Mouse (Mus musculus) large intestine, adult 2 months (tissue): ENCODE measurements at regions not wholly inside any gene's neighbourhood (a gene's known extent, or its start where the extent isn't known, plus 50 kb on each side); places are given as distances from the start of the nearest gene placed in this dataset.

ENCODE experiments used
- DNase-seq: peaks from one replicate; pipeline ENCODE4 v3.0.0-alpha.2; 2012; ENCODE audit warnings: low read depth, low spot score
- WGBS: fragments of 180-500 bp; shearing (Covaris S2); methylation state at CpG from one replicate; pipeline ENCODE4 v1.1.7; 2018; 5-methylcytosine and 5-hydroxymethylcytosine counted together

DNA sequence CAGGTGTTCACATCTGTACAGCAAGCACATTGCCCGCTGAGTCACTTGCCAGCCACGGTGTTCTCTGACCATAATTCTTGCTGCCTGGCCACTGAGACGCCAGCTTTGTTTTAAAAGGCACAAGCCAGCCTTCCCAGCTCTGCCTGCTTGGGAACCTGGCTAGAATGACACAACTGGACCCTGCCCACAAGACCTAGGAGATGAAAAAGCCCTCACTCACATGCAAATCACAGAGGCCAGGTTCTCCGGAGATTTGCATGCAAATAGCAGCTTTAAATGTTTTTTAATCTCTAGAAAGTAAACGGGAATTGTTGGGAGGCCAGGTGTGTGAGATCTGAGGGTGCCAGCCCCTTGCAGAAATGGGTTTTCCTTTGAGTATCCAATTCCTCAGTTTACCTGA lies 71.9 kb downstream of the 1810010D01Rik start:
- 60% methylated on average over 5 of the region's 5 CpGs for WGBS
- no peak for DNase-seq

DNA sequence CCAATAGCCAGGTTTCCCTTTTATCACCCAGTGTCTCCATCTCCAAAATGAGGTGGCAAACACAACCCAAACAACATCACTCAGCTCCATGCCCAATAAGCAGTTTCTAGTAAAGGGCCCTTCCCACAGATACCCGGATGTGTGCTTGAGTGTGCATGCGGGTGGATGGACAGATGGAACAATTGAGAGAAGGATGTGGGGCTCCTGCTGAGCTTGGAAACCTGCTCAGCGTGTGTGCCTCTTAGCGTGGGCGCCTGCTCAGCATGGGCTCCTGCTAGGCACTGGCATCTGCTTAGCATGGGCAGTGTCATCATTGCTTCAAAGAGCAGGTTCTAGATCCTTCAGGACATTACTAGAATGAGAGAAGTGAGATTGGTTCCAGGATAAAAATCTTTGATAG lies 75.4 kb downstream of the 1810010D01Rik start:
- no peak for DNase-seq
- WGBS: 96% methylated on average over 5 of the region's 5 CpGs

DNA sequence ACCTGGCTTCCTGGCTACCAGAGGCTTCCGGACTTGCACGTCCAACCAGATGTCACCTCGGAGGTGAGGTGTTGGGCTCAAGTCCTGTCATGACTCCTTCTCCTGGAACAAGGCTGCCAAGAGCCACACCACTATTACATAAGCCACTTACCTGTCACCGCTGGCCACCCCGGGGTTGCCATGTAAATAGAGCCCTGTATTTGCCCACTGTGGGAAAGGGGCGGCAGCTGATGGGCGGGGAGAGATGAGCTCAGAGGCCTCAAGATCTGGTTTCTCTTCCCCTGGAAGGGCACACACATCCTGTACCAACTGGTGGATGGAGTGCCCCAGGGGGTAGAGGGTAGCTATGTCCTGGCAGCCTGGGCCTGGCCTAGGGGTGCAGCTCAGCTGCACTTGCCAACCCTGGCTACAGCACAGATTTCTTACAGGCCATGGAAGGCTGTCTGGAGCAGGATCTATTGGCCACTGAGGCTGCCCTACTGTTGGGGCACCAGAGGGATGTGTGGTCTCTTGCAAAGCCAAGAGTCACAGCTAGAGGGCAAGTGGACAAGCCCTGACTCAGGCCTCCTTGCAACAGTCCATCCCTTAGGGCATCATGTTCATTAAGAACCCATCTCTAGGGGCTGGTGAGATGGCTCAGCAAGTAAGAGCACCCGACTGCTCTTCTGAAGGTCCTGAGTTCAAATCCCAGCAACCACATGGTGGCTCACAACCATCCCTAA lies 76.3 kb downstream of the 1810010D01Rik start:
- no peak for DNase-seq
- WGBS: 41% methylated on average over 8 of the region's 8 CpGs

GRCm38 (mm10) chr7:145129971-145130370 lies 77.9 kb downstream of the 1810010D01Rik start:
- no peak for DNase-seq
- 19% methylated on average over 4 of the region's 4 CpGs for WGBS

DNA sequence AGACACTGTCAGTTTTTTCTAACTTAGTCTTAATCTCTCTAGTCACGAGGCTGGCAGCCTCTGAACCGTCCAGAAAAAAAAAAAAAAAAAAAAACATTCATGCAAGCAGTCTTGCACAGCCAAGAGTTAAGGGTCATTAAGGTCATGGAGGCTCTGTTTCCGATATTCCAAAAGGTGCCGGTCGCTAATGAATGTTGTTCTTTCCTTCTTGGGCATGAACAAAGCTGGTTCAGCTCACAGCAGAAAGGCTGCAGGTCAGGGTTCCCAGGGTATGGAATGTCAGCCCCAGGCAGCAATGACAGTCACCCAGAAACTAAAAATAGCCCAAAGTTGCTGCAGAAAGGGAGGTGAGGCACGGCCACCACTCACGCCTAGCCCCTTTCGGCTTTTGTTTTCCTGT lies 80.3 kb downstream of the 1810010D01Rik start:
- WGBS: 58% methylated on average over 8 of the region's 8 CpGs
- no peak for DNase-seq

DNA sequence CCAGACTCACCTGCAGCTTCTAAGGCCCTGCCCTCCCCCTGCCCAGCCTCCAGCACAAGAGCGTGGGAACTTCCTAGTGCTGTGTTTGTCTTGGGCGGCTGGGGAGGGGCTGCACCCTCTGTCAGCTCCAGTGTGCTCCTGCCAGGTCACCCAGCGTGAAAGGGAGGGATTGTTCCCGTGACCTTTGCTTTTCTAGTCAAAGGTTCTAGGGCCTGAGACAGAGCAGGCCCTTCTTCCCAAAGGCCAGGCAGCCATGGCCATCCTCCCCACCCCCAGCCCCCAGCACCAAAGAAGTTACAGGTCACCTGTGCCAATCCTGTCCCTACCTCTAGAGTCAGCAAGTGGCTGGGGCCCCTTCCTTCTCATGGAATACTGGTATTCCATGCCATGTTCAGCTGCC lies 80.7 kb downstream of the 1810010D01Rik start:
- DNase-seq: no peak
- WGBS: 33% methylated on average over 4 of the region's 4 CpGs

GRCm38 (mm10) chr7:145123996-145124601 lies 83.8 kb downstream of the 1810010D01Rik start:
- no peak for DNase-seq
- 97% methylated on average over 2 of the region's 2 CpGs for WGBS

DNA sequence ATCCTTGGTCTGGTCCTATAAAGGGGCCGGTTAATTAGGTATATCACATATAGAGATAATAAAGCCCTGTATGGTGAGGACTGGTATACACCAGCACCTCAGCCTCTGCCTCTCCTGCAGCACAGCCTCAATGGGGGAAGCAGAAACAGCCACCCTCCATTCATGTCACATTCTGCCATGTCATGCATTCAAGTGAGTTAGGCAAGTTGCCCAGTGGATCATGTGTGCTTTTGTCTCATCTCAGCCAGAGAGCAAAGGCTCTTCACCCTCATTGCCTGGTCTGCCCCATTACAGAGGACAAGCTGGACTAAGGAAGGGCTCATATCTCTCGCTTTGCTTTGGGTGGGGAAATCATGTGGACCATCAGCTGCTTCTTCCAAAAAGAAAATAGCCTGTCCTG lies 85.4 kb downstream of the 1810010D01Rik start:
- no peak for DNase-seq
- 88% methylated on average over 2 of the region's 2 CpGs for WGBS

DNA sequence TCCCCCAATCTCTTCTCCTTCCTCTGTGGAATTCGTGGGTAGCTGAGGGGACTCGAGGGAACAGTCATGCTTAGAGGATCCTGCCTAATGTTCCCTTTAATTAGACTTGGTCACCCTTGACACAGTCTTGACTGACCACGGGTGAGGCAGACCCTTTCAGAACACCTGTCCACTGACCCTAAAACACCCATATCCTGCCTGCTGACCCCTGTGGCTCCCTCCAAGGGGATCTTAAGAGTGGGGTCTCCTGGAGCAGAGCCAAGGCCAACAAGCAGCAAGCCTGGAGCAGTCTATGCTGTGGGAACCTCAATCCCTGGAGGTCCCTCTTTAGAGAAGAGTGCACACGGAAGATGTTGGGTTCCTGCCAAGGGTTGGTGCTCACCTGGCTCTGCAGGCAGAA lies 89.5 kb downstream of the 1810010D01Rik start:
- DNase-seq: no peak
- 66% methylated on average over 4 of the region's 4 CpGs for WGBS

DNA sequence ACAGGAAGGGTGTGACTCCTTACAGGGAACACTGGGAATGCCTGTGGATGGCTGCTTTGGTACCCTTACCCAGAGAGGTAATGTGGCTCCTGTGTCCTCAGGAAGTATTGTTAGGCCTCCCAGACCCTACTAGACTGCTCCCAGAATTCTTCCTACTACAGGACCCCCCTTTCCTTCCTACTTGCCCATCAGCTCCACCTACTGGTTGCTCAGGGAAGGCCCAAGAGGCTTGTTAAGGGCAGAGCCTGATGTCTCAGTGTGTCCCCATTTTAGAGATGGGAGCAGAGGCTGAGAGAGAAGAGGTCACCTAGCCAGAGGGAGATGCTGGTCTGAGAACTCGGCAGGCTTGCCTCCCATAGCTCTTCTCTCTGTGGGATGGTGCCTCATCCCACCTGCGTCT lies 93.3 kb downstream of the 1810010D01Rik start:
- WGBS: 83% methylated on average over 2 of the region's 2 CpGs
- DNase-seq: no peak

GRCm38 (mm10) chr7:145114145-145114544 lies 93.8 kb downstream of the 1810010D01Rik start:
- no peak for DNase-seq
- 77% methylated on average over 2 of the region's 2 CpGs for WGBS

DNA sequence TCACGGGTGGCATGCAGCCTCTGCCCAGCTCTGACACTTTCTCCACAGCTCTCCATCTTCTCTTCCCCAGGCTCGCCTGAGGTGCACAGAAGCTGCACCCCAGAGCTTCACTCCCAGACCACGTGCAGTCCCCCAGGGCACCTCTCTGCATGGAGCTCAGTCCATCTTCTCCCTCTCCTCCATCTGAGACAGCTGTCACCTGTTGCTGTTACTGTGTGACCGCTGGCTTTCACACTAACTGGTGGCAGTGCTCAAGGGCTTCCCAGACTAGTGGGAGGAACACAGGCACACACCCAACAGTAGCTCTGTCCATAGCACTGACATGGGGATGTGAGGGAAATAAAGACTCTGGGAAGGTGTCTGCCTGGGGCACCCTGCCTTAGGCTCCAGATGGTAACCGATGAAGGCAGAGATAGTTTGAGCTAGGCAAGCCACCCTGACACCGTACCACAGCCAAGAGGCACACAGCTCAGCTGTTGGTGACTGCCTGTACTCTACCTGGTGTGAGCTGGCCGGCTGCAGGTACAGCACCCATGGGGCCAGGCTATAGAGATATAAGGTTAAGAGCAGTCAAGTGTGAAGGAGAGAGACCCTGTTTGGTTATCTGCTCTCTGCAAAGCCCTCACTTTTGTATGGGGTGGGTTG lies 94.9 kb downstream of the 1810010D01Rik start:
- no peak for DNase-seq
- WGBS: 85% methylated on average over 7 of the region's 7 CpGs

DNA sequence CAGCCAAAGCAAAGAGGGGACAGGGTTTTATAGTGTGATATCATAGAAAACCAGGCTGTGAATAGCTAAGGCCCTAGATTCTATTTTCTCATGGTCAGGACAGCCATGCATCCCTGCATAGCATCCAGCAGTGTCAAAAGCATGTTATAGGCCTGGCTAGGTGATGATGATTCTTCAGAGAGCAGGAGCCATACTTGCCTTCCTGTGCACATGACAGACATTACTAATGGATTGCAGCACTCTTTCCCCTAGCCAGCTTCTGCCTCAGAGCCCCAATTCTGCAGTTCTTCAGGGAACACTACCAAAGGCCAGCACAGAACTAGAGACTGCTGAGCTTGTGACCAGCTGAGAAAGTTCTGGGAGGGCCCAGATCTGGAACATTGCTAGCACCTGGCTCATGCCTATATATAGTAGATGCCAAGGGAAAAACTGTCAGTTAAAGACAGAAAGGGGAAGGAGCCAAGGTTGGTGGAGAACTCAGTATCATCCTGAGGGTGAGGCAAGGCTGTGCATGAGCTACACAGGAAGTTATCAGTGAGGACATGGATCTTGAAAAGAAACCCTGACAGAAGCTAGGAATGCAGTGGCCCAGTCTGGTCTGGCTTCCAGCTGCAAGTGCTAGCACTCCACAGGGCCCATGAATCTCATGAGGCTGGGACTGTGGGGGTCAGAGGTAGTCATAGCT lies 95.6 kb downstream of the 1810010D01Rik start:
- no peak for DNase-seq

GRCm38 (mm10) chr7:145111252-145112131 lies 96.4 kb downstream of the 1810010D01Rik start:
- 29% methylated on average over 20 of the region's 20 CpGs for WGBS
- DNase-seq: no peak

DNA sequence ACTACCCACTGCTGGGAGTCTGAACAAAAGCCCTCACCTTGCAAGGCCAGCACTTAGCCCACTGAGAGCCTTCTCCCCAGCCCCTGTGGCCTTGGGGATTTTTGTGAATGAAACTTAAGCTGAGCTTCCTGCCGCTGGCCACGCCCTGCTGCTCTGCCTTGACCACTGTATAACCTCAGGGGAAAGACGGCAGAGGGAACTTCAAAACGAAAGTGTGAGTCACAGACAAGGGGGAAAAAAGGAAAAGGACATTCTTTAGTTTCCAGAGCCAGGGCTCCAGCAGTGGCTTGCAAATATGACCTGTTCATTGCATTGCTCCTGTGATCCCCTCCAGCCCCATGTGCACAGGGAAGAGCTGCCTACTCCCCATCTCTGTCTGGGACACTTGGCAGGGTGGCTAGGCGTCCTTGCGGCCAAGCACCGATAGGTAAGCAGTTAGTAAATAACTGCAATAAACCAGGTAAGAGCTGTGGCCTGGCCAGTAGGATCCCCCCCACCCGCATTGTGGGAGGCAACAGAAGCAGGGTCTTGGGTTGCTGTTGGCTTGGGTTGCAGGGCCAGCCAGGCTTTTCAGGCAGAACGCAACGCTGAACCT lies 97.2 kb downstream of the 1810010D01Rik start:
- WGBS: 13% methylated on average over 10 of the region's 10 CpGs
- DNase-seq: no peak

DNA sequence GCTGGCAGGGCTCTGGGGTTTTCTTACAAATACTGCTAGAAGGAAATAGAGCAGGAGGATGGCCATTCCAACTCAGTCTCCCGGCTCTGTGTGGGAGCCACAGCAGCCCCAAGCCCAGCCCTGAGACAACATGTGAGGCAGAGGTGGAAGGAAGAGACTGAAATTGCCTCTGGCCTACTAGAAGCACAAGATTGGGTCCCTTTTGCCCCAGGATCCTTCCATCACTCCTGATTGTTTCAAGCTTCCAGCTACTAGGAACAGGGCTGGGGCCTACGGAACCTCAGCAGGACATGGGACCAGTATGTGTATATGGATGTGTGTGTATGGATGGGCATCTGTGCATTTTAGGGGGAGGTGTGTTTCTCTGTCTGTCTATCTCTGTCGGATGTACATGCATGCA lies 97.9 kb downstream of the 1810010D01Rik start:
- DNase-seq: no peak
- WGBS: 92% methylated on average over 3 of the region's 3 CpGs

GRCm38 (mm10) chr7:145109471-145109870 lies 98.4 kb downstream of the 1810010D01Rik start:
- 98% methylated on average over 4 of the region's 4 CpGs for WGBS
- DNase-seq: no peak

DNA sequence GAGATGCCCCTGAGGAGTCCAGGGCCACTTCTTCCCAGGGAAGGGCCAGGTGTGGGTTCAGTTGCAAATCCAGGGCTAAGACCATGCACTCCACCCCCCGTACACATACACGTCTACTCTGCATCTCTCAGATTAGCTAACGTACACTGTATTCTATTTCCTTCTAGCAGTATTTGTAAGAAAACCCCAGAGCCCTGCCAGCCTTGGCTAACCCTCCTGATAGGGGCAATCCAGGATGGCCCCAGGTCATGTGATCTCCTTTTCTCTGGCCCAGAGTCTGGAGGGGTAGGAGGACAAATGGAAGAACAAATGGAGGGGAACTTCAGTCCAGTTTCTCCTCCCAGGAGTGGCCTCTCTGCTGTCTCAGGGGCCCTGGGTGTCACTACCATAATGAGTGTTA lies 98.9 kb downstream of the 1810010D01Rik start:
- DNase-seq: no peak

DNA sequence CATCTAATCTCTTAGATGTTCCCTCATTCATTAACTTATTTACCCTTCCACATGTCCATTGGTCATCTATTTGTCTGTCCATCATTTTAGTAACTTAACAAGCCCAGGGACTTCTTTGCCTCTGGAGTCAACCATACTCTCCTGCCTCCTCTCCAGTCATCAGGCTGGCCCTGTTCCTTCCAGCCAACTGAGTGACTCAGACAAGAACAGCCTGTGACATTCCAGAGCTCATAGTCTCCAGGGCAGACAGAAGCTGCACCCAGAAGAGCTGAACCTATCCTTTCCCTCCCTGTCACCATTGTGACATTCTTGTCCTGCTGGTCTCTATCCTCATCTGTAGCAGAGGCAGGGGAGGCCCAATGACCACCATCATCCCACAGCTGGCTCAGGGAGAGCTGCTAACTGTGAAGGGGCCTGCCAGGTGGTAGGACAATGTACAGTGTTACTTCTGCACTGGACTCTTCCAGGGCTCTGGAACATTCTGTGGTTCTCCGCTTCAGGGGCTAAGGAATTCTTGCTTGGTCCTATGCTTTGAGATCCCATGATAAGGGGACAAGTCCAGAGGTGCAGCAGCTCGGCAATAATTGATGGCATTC lies 100.2 kb downstream of the 1810010D01Rik start:
- no peak for DNase-seq
- WGBS: 89% methylated on average over 2 of the region's 2 CpGs

More for the DNA sequence above, 98.9 kb downstream of the 1810010D01Rik start:
- WGBS: 96% methylated on average over 3 of the region's 3 CpGs
